Mouse (Mus musculus) cerebellum, postnatal 10 days (tissue): ENCODE data around the gene Atp11b.

ENCODE experiments used
- DNase-seq, 2 experiments: peaks; one replicate each; pipeline ENCODE4 v3.0.0; 2021; ENCODE audit warnings: mixed read lengths in 2 of 2

Gene Atp11b

DNA sequence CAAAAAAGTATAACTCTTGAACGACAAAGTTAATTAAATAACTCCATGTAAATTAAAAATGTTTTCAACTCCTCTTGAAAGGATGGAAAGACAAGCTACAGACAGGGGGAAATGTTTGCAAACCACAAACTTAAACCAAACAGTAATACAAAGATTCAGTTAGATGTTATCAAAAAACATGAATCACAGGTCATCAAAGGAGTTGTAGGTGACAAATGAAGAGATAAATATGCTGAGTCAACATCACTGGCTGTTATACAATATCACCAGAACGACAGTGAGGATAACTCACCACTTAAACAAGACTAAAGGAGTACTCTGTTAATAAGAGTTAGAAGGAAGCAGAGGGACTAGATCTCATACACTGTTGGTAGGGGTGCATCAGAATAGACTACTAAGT, 48.1 kb downstream of the Atp11b start:
- no peak for DNase-seq

DNA sequence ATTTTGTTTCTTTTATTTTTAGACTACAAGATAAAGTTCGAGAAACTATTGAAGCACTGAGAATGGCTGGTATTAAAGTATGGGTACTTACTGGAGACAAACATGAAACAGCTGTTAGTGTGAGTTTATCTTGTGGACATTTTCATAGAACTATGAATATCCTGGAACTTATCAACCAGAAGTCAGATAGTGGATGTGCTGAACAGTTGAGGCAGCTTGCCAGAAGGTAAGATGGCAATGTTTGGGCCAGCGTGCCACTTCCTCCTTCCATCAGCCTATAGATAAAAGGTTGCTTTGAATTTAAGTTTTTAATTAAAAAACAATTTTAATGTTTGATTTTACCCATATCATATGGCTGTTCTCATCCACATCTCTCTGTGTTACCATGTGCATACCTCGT, 66.0 kb downstream of the Atp11b start:
- no peak for DNase-seq

DNA sequence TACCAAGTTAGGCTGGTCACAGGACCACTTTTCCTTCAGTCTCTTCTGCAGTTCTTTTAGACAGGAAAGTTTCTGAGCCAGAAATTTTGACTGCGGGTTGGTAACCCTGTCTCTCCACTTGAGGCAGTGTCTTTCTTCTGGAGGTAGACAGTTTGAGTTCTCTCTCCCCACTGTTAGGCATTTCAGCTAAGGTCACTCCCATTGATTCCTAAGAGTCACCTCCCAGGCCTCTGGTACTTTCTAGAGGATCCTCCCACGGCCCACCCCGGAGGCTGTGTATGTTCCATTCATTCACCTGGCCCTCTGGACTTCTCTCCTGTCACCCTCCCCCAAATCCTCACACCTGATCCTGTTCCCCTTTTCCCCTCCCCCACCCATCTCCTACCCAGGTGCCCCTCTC, 68.1 kb downstream of the Atp11b start:
- DNase-seq, result no peak

DNA sequence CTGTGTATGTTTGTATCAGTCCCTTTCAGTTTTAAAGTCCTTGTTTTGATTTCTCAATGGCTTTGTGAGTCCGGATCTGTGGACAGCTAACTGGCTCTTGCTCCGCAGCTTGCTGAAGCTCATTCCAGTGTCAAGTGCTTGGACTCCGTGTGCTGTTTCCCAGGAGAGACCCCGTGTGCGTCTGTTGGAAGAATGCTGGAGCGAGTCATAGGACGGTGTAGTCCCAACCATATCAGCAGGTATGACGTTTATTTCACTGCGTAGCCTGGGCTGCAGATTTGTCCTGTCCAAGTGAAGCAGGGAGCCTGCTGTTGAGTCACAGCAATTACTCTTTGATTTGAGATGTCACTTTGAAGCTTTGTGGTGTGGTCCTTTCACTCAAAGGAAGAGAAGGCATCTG, 95.4 kb downstream of the Atp11b start:
- DNase-seq, result no peak

DNA sequence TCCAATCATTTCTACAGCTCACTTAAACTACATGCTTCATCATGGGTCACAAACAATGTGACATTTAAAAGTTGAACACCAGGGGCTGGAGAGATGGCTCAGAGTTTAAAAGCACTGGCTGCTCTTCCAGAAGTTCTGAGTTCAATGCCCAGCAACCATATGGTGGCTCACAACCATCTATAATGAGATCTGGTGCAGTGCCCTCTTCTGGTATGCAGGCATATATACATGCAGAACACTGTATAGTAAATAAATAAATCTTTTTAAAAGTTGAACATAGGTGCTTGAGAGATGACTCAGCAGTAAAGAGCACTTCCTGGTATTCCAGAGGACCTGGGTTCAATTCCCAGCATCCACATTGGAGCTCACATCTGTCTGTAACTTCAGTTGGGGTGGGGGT, 129.4 kb downstream of the Atp11b start:
- DNase-seq, result no peak

DNA sequence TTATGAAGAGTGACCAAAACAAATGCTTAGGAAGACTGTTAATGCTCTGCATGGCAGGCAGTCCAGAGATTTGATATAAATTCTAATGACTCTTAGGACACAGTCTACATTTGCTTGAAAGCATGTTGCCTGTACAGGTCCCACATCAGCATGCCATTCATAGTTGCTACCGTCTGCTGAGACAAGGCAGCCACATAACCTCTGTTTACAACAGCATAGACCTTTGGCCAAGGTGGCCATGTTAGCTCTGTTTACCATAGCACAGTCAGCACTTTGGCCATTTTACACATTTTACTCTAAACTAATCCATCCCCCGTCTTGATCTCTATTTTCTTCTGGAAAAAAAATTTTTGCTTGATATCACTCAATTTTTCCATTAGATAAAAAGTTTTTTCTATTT, 135.6 kb downstream of the Atp11b start:
- no peak for DNase-seq

DNA sequence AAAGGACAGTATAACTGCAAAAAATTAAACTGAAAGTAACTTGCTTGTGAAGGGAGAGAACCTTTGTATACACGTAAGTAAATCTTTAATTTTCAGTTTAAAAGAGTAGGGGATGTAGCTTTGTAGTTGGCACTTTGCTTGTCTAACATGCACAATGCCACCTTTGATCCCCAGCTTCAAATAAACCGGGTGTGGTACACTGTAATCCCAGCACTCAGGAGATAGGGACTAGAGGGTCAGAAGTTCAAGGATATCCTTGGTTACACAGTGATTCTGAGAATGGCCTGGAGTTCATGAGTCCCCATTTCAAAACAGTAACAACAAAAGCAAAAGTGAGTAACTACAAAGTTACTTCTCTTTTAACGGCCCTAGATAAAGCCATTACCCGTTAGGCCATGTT, 137.2 kb downstream of the Atp11b start:
- no peak for DNase-seq

DNA sequence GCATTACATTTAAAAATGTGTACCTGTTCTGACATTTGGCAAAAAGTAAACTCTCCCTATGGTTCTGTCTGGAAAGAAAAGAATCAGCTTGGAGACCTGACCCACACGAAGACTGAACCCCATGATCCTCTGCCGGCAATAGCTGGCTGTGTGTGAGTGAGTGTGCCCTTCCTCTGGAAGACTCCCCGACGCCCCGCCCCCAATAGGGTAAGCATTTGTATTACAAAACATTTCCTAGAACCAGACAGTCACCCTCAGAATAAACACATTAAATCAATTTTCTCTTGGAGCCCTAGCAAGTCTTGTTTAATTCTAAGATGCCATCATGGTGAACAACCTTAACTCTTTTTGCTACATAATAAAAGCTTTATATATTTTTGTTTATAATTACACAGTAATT, 139.2 kb downstream of the Atp11b start:
- DNase-seq, result no peak

DNA sequence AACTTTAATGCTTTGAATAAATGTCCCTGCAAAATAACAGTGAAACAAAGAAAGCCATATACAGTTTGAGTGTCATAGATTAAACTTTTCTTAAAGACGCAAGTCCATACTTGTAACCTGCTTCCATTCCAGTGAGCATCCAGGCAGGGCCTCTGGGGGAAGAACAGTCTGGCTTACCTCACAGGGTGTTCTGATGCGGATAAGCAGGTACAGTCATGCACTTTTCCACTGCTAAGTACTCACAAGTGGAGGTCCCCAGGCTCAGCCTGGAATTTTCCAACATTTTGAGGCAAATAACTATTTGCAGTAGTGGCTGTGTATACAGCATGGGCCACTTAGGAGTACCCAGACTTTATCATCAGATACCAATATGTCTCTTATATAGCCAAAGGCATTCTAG, 144.0 kb downstream of the Atp11b start:
- DNase-seq, result no peak

DNA sequence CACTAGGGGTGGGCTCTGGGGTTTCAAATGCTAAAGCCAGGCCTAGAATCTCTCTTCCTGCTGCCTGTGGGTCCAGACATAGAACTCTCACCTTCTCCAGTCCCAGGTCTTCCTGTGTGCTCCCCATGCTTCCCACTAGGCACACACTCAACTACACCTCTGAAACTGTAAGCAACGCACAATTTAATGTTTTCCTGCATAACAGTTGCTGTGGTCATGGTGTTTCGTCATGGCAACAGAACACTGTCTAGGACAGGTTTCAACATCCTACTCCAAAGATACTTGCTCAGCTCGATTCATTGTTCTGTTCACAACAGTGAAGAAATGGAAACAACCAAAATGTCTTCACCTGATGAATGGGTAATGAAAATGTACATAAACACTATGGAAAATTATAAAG, 145.2 kb downstream of the Atp11b start:
- DNase-seq, result no peak

DNA sequence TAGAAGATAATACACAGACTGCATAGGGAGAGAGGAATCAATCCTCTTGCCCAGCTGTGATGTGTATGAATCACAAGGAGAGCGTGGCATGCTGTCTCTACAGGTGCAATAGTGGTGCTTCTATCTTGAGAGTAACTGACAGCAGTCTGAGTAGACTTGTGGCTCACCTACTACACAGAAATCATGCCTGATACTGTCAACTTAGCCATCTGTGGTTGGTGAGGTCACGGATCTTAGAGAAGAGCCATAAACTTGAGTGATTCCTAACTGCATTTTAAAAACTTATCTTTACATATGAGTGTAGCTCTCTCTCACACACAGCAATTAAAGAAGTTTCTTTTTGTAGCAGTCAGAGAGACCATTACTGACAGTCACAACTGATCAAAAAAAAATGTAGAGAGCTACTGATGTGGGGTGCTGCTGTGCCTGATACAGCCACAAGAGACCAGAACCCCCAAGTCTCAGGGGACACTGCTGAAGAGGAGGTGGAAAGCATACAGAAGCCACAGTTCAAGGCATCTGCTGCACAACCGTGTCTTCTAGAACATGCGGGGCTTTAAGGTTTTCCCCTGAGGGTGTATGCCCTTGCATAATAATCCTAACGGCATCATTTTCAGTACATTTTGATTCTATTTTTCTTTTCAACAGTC, 146.8 kb downstream of the Atp11b start:
- no peak for DNase-seq
